In the genomic region with DNA sequence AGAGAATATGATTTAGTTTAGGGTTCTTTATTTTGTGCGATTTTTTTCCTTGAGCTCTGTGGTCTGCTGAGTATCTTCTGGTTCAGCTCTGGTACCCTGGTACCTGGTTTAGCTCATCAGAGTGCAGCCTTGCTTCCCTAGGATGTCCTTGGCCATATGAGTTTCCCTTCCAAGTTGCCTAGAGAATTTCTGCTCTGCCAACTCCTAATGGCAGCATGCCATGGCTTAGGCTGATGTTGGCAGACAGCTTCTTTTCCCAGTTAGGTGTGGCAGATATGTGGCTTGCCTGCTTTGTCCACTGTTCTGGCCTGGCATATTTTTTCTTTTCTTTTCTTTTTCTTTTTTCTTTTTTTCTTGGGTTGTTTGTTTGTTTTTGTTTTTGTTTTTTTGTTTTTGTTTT, we compare ENCODE assay signal across 9 mouse cellular contexts. TPM values are rescaled to one million over a fixed set of nuclear protein-coding genes. Genes with fewer than 3 reads are reported as not detected.
A peak's percentile ranks its signal among the peaks of the same experiment; 100 is the strongest.
DNase-seq lines count a peak whose midpoint lies in the region; ATAC-seq and TF ChIP-seq lines count a peak whose summit lies in the region.
"Had no signal": no experiment of that assay in that cellular context is flagged by ENCODE, and none has a peak within 500 bp of the region (broad histone marks: within the 10 kb centered on the region; RNA-seq: fewer than 3 reads in every experiment).

No protein-coding gene starts in this region.

- 100% methylated on average over 1 of the region's 1 CpGs for WGBS in forebrain, postnatal 0 days
- 100% methylated on average over 1 of the region's 1 CpGs for WGBS in forebrain, embryonic 13.5 days
- 92% methylated on average over 1 of the region's 1 CpGs for WGBS in forebrain, embryonic 12.5 days

- no peak for TF ChIP-seq CTCF in forebrain, postnatal 0 days (IDR thresholded peaks at IDR 0.05; ENCODE audit: low read depth)
- TF ChIP-seq CTCF in layer of hippocampus, adult 2 months (conservative IDR thresholded peaks at IDR 0.05) = no peak

- no peak overlapping the region for H3K4me2 ChIP-seq in forebrain, postnatal 0 days (ENCODE audit: low read depth)
- no peak overlapping the region for H3K4me2 ChIP-seq in forebrain, embryonic 13.5 days
- H3K4me2 ChIP-seq in forebrain, embryonic 12.5 days = no peak overlapping the region

- no peak for ATAC-seq in forebrain, postnatal 0 days
- ATAC-seq in forebrain, embryonic 13.5 days = no peak
- ATAC-seq in forebrain, embryonic 12.5 days (ENCODE audit: low FRiP score) = no peak

- H3K4me1 ChIP-seq in forebrain, postnatal 0 days (ENCODE audit: insufficient read depth) = no peaks in the 10 kb centered on the region; the same call in 1 of the 2 replicates
- H3K4me1 ChIP-seq in forebrain, embryonic 13.5 days = 0 out of 2 replicates have a peak, but pooled peaks cover 7% of the 10 kb centered on the region
- H3K4me1 ChIP-seq in forebrain, embryonic 12.5 days = peaks cover 4% of the 10 kb centered on the region; the same call in 1 of the 2 replicates

- DNase-seq in forebrain, postnatal 0 days = peak; percentile 56
- DNase-seq in brain, adult 2 months (ENCODE audit: low read depth, low spot score) = peak; percentile 88
- peak; percentile 52 for DNase-seq in gastrocnemius, postnatal 10 days
- DNase-seq in layer of hippocampus, adult 2 months (ENCODE audit: low spot score in 2 of 2) = peak; percentile 56 to 58
- DNase-seq in lung, postnatal 4 days = peak; percentile 58 to 65
- no peak for DNase-seq in liver

- H3K27me3 ChIP-seq in forebrain, postnatal 0 days (ENCODE audit: insufficient read depth, low read length) = no peaks in the 10 kb centered on the region
- H3K27me3 ChIP-seq in forebrain, embryonic 13.5 days = no peaks in the 10 kb centered on the region
- no peaks in the 10 kb centered on the region for H3K27me3 ChIP-seq in forebrain, embryonic 12.5 days

- no peak overlapping the region for H3K4me3 ChIP-seq in forebrain, postnatal 0 days (ENCODE audit: low read depth, low read length)
- no peak overlapping the region for H3K4me3 ChIP-seq in forebrain, embryonic 13.5 days
- H3K4me3 ChIP-seq in layer of hippocampus, adult 2 months = no peak overlapping the region
- H3K4me3 ChIP-seq in forebrain, embryonic 12.5 days (replicated peaks) = no peak overlapping the region

- no peak overlapping the region for H3K27ac ChIP-seq in forebrain, postnatal 0 days (ENCODE audit: low read depth, low read length)
- no peak overlapping the region for H3K27ac ChIP-seq in forebrain, embryonic 13.5 days
- peak overlapping the region; percentile 44 for H3K27ac ChIP-seq in layer of hippocampus, adult 2 months
- no peak overlapping the region for H3K27ac ChIP-seq in forebrain, embryonic 12.5 days
- H3K27ac ChIP-seq: liver, embryonic 14.5 days had no signal

- H3K36me3 ChIP-seq in forebrain, postnatal 0 days (ENCODE audit: insufficient read depth) = no peaks in the 10 kb centered on the region
- no peaks in the 10 kb centered on the region for H3K36me3 ChIP-seq in forebrain, embryonic 13.5 days (ENCODE audit: poor library complexity, severe bottlenecking)
- no peaks in the 10 kb centered on the region for H3K36me3 ChIP-seq in forebrain, embryonic 12.5 days (replicated peaks)

- H3K9ac ChIP-seq in forebrain, postnatal 0 days = no peak overlapping the region
- H3K9ac ChIP-seq in forebrain, embryonic 13.5 days = no peak overlapping the region
- no peak overlapping the region for H3K9ac ChIP-seq in forebrain, embryonic 12.5 days
- H3K9ac ChIP-seq: liver, embryonic 14.5 days had no signal

- no peaks in the 10 kb centered on the region for H3K9me3 ChIP-seq in forebrain, postnatal 0 days (ENCODE audit: low read length)
- no peaks in the 10 kb centered on the region for H3K9me3 ChIP-seq in forebrain, embryonic 13.5 days (replicated peaks)
- no peaks in the 10 kb centered on the region for H3K9me3 ChIP-seq in forebrain, embryonic 12.5 days

RNA-seq across cellular contexts. Expression of gene Rabep1, which starts 25.8 kb away (rescaled TPM):
- total RNA-seq in forebrain, postnatal 0 days (2014; rRNA removed) = 107 and 109 TPM in 2 replicates
- 81.5 and 103 TPM in 2 replicates for polyA plus RNA-seq in forebrain, postnatal 0 days (2015; fragmentation: Nextera tagmentation; extraction: Ambion mirVana)
- 66.6 and 69.6 TPM in 2 replicates for polyA plus RNA-seq in forebrain, embryonic 13.5 days (2015; fragmentation: Nextera tagmentation; extraction: Ambion mirVana)
- 10 to 100 TPM; 27.5 to 30.4 TPM for total RNA-seq in gastrocnemius, postnatal 10 days (2021)
- total RNA-seq in layer of hippocampus, adult 2 months (2021) = 100 to 1,000 TPM; 122 to 124 TPM
- 55.2 and 57.7 TPM in 2 replicates for polyA plus RNA-seq in forebrain, embryonic 12.5 days (2016; fragmentation: Nextera tagmentation; extraction: Ambion mirVana)

RNA-seq across cellular contexts. Expression of gene Scimp, which starts 58.0 kb away (rescaled TPM):
- total RNA-seq in forebrain, postnatal 0 days (2014; rRNA removed) = not detected in 2 replicates
- 0.15 TPM in 1 of 2 replicates, not detected in the other for polyA plus RNA-seq in forebrain, postnatal 0 days (2015; fragmentation: Nextera tagmentation; extraction: Ambion mirVana)
- not detected in 2 replicates for polyA plus RNA-seq in forebrain, embryonic 13.5 days (2015; fragmentation: Nextera tagmentation; extraction: Ambion mirVana)
- total RNA-seq in gastrocnemius, postnatal 10 days (2021) = not detected
- not detected for total RNA-seq in layer of hippocampus, adult 2 months (2021)
- polyA plus RNA-seq in forebrain, embryonic 12.5 days (2016; fragmentation: Nextera tagmentation; extraction: Ambion mirVana) = not detected in 2 replicates
